Mouse (Mus musculus) MEL (cell line): Measurements from ENCODE around the gene Cnbd2. TPM values are rescaled to one million over a fixed set of nuclear protein-coding genes. Genes with fewer than 3 reads are reported as not detected.

Source experiments
- DNase-seq: peaks from one replicate; pipeline ENCODE4 v3.0.0; 2011; ENCODE audit warnings: low read depth, low spot score
- H3K27ac ChIP-seq: 2 replicates; pipeline ENCODE4 v1.5.1; 2012; ENCODE audit warnings: low read depth, mild to moderate bottlenecking, control low read depth, low read length, moderate library complexity; ENCODE audit not compliant: control insufficient read depth
- H3K27me3 ChIP-seq, 2 experiments: fragments of 150-350 bp in 1 of 2; sonication (generic) in 1 of 2; 2 replicates each; pipeline ENCODE4 v1.6.1; 2012; ENCODE audit warnings: low read length in 2 of 2, mild to moderate bottlenecking in 2 of 2, improper control_type of control experiment in 1 of 2, moderate library complexity in 1 of 2; ENCODE audit not compliant: insufficient read depth in 2 of 2, control insufficient read depth in 1 of 2
- H3K36me3 ChIP-seq, 2 experiments: 2 replicates each; pipeline ENCODE4 v1.6.1; 2012 to 2014; ENCODE audit warnings: low read length in 2 of 2, improper control_type of control experiment in 1 of 2, inconsistent platforms in 1 of 2, mild to moderate bottlenecking in 1 of 2; ENCODE audit not compliant: insufficient read depth in 2 of 2, control insufficient read depth in 1 of 2
- H3K4me1 ChIP-seq, 2 experiments: fragments of 150-350 bp in 1 of 2; sonication (generic) in 1 of 2; 2 replicates each; pipeline ENCODE4 v1.6.1; 2012; ENCODE audit warnings: low read length in 2 of 2, improper control_type of control experiment in 1 of 2, mild to moderate bottlenecking in 1 of 2; ENCODE audit not compliant: insufficient read depth in 2 of 2, control insufficient read depth in 1 of 2
- H3K4me3 ChIP-seq, 2 experiments: fragments of 150-350 bp in 1 of 2; sonication (generic) in 1 of 2; 2 replicates each; pipeline ENCODE4 v1.5.1; 2012; ENCODE audit warnings: low read depth in 2 of 2, low read length in 2 of 2, mild to moderate bottlenecking in 2 of 2, moderate library complexity in 2 of 2, control low read depth in 1 of 2, improper control_type of control experiment in 1 of 2; ENCODE audit not compliant: control insufficient read depth in 1 of 2, insufficient read depth in 1 of 2
- H3K79me2 ChIP-seq: 2 replicates; pipeline ENCODE4 v1.6.1; 2012; ENCODE audit warnings: mild to moderate bottlenecking, low read length, moderate library complexity; ENCODE audit not compliant: control insufficient read depth, poor library complexity, insufficient read depth
- H3K9ac ChIP-seq: 2 replicates; pipeline ENCODE4 v1.6.1; 2012; ENCODE audit warnings: low read depth, mild to moderate bottlenecking, control low read depth, low read length, moderate library complexity; ENCODE audit not compliant: control insufficient read depth, poor library complexity, severe bottlenecking
- H3K9me3 ChIP-seq: fragments of 150-350 bp; sonication (generic); replicated peaks from 2 replicates; pipeline ENCODE4 v1.6.1; 2012; ENCODE audit warnings: mild to moderate bottlenecking, low read length, improper control_type of control experiment, moderate library complexity; ENCODE audit not compliant: insufficient read depth
- BHLHE40 ChIP-seq: IDR thresholded peaks from 2 replicates; pipeline ENCODE4 v1.6.1; 2012; ENCODE audit warnings: low read depth, mild to moderate bottlenecking, inconsistent platforms, low read length, improper control_type of control experiment, borderline replicate concordance
- CTCF ChIP-seq, 3 experiments: IDR thresholded peaks in 2 of 3; conservative IDR thresholded peaks in 1 of 3; 2 replicates each; pipeline ENCODE4 v1.5.1; 2011 to 2012; ENCODE audit warnings: low read length in 3 of 3, low read depth in 2 of 3, mild to moderate bottlenecking in 2 of 3, improper control_type of control experiment in 1 of 3, inconsistent platforms in 1 of 3, mixed read lengths in 1 of 3, moderate library complexity in 1 of 3; ENCODE audit not compliant: control insufficient read depth in 1 of 3, insufficient read depth in 1 of 3, poor library complexity in 1 of 3, severe bottlenecking in 1 of 3
- GABPA ChIP-seq: IDR thresholded peaks from 2 replicates; pipeline ENCODE4 v1.6.1; 2012; ENCODE audit warnings: low read depth, mild to moderate bottlenecking, inconsistent platforms, low read length, improper control_type of control experiment, moderate library complexity
- GATA1 ChIP-seq: IDR thresholded peaks from 2 replicates; pipeline ENCODE4 v1.6.1; 2011; ENCODE audit warnings: low read depth, low read length, improper control_type of control experiment
- HCFC1 ChIP-seq: IDR thresholded peaks from 2 replicates; pipeline ENCODE4 v1.6.1; 2012; ENCODE audit warnings: low read depth, mild to moderate bottlenecking, inconsistent platforms, low read length, improper control_type of control experiment, moderate library complexity
- JUND ChIP-seq: IDR thresholded peaks from 2 replicates; pipeline ENCODE4 v1.6.1; 2011; ENCODE audit warnings: low read depth, mild to moderate bottlenecking, improper control_type of control experiment, low read length
- KAT2A ChIP-seq: conservative IDR thresholded peaks from 2 replicates; pipeline ENCODE4 v1.6.1; 2012; ENCODE audit warnings: low read depth, low read length, improper control_type of control experiment, inconsistent platforms
- MAFK ChIP-seq: IDR thresholded peaks from 2 replicates; pipeline ENCODE4 v1.6.1; 2011; ENCODE audit warnings: low read depth, mild to moderate bottlenecking, low read length, improper control_type of control experiment, borderline replicate concordance
- MAZ ChIP-seq: IDR thresholded peaks from 2 replicates; pipeline ENCODE4 v1.6.1; 2012; ENCODE audit warnings: low read depth, mild to moderate bottlenecking, inconsistent platforms, low read length, improper control_type of control experiment
- MXI1 ChIP-seq: IDR thresholded peaks from 2 replicates; pipeline ENCODE4 v1.6.1; 2011; ENCODE audit warnings: mild to moderate bottlenecking, low read depth, low read length, improper control_type of control experiment
- MYC ChIP-seq: IDR thresholded peaks from 2 replicates; pipeline ENCODE4 v1.6.1; 2011; ENCODE audit warnings: low read depth, mild to moderate bottlenecking, low read length, improper control_type of control experiment, moderate library complexity
- NRF1 ChIP-seq: IDR thresholded peaks from 2 replicates; pipeline ENCODE4 v1.6.1; 2014; ENCODE audit warnings: low read depth, mild to moderate bottlenecking, inconsistent platforms, low read length, improper control_type of control experiment, moderate library complexity; ENCODE audit not compliant: poor library complexity, insufficient read depth, severe bottlenecking
- POLR2A ChIP-seq, 2 experiments: IDR thresholded peaks; 2 replicates each; pipeline ENCODE4 v1.6.1; 2011 to 2012; ENCODE audit warnings: low read length in 2 of 2, mild to moderate bottlenecking in 2 of 2, control low read depth in 1 of 2, improper control_type of control experiment in 1 of 2, low read depth in 1 of 2, moderate library complexity in 1 of 2; ENCODE audit not compliant: control insufficient read depth in 1 of 2, insufficient read depth in 1 of 2, poor library complexity in 1 of 2
- POLR2AphosphoS2 ChIP-seq: IDR thresholded peaks from 2 replicates; pipeline ENCODE4 v1.6.1; 2011; ENCODE audit warnings: low read length, improper control_type of control experiment
- RAD21 ChIP-seq: IDR thresholded peaks from 2 replicates; pipeline ENCODE4 v1.6.1; 2011; ENCODE audit warnings: mild to moderate bottlenecking, low read depth, low read length, improper control_type of control experiment
- SIN3A ChIP-seq: IDR thresholded peaks from 2 replicates; pipeline ENCODE4 v1.6.1; 2012; ENCODE audit warnings: low read length, improper control_type of control experiment, inconsistent platforms
- TAL1 ChIP-seq: IDR thresholded peaks from 2 replicates; pipeline ENCODE4 v1.6.1; 2012; ENCODE audit warnings: mild to moderate bottlenecking, inconsistent platforms, low read length, moderate library complexity, mixed read lengths
- TBP ChIP-seq: IDR thresholded peaks from 2 replicates; pipeline ENCODE4 v1.8.0; 2011; ENCODE audit warnings: low read depth, low read length, improper control_type of control experiment
- TCF12 ChIP-seq: IDR thresholded peaks from 2 replicates; pipeline ENCODE4 v1.6.1; 2014; ENCODE audit warnings: low read depth, mild to moderate bottlenecking, inconsistent platforms, low read length, improper control_type of control experiment, moderate library complexity
- UBTF ChIP-seq: IDR thresholded peaks from 2 replicates; pipeline ENCODE4 v1.6.1; 2012; ENCODE audit warnings: low read depth, mild to moderate bottlenecking, inconsistent platforms, low read length, improper control_type of control experiment, moderate library complexity, borderline replicate concordance; ENCODE audit not compliant: insufficient read depth
- USF1 ChIP-seq: IDR thresholded peaks from 2 replicates; pipeline ENCODE4 v1.6.1; 2014; ENCODE audit warnings: low read depth, mild to moderate bottlenecking, inconsistent platforms, low read length, improper control_type of control experiment, moderate library complexity
- USF2 ChIP-seq, 2 experiments: IDR thresholded peaks; 2 replicates each; pipeline ENCODE4 v1.6.1; 2011 to 2012; ENCODE audit warnings: improper control_type of control experiment in 2 of 2, low read length in 2 of 2, borderline replicate concordance in 1 of 2, inconsistent platforms in 1 of 2, low read depth in 1 of 2, mild to moderate bottlenecking in 1 of 2; ENCODE audit not compliant: insufficient read depth in 1 of 2
- polyA plus RNA-seq, 2 experiments: library from polyadenylated mRNA; stranded (reverse) in 1 of 2; unstranded in 1 of 2; fragments of >175 nt in 1 of 2; fragments of >200 nt in 1 of 2; gene quantifications; 2 replicates each; pipeline versions ENCODE4 v1.2.1 to v1.2.4; 2012; ENCODE audit warnings: low replicate concordance in 2 of 2, low read depth in 1 of 2; ENCODE audit not compliant: insufficient read length in 2 of 2, insufficient read depth in 1 of 2, missing spikeins in 1 of 2
- total RNA-seq: library from RNA; depleted of rRNA; stranded (reverse); fragments of 300-350 nt; gene quantifications from 2 replicates; pipeline ENCODE4 v1.2.3, GENCODE M21; 2012

Gene Cnbd2
- total and polyA plus RNA-seq, 3 experiments, result 1.8 to 4.8 TPM; not detected in 1

DNA sequence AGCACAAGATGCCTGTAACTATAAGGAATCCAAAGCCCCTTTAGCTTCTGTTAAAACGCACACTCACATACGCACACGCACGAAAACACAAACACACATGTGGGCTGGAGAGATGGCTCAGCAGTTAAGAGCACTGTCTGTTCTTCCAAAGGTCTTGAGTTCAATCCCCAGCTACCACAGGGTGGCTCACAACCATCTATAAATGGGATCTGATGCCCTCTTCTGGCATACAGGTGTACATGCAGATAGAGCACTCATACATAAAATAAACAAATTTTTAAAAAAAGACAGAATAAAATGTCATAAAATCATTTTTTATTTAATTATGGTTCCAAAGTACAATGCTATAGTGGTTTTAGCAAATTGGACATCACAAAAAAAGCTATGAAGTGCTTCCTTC lies 82.2 kb downstream of the Cnbd2 start (continued):
- TF ChIP-seq USF1 (no peak), CTCF (IDR thresholded peaks at IDR 0.05 in 2 of 3, conservative IDR thresholded peaks at IDR 0.05 in 1 of 3; ENCODE audit: control insufficient read depth in 1 of 3, insufficient read depth in 1 of 3, low read depth in 2 of 3, low read length in 3 of 3, poor library complexity in 1 of 3, severe bottlenecking in 1 of 3) (peak; percentile 34 to 75 (median 43); a peak in 5 of 6 replicates), SIN3A (no peak), GATA1 (no peak), RAD21 (peak; percentile 55), TBP (no peak), GABPA (no peak), HCFC1 (no peak), MAFK (no peak), BHLHE40 (no peak), USF2 (IDR thresholded peaks at IDR 0.05; ENCODE audit: borderline replicate concordance in 1 of 2, insufficient read depth in 1 of 2, low read depth in 1 of 2, low read length in 2 of 2) (no peak), POLR2A (IDR thresholded peaks at IDR 0.05; ENCODE audit: control insufficient read depth in 1 of 2, insufficient read depth in 1 of 2, low read depth in 1 of 2, low read length in 2 of 2, poor library complexity in 1 of 2) (no peak), NRF1 (no peak), POLR2AphosphoS2 (no peak)

DNA sequence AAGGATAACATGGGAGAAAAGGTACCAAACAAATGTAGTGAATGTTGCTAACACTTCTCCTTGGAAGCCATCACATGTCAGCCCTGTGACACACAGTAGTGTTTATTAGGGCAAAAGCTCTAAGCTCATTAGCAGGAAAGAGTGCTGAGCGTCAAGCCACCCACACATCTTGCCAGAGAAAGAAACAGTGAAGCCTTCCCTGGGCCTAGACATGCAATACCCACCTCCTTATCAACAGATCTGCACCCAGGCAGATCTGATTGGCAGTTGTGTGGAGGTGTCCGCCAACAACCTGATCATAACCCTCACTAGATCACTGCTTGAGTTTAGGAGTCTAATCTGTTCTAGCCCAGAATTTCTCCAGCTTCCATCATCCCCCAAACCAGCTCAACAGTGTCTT lies 84.0 kb downstream of the Cnbd2 start:
- no peaks in the 10 kb centered on the region for H3K9me3 ChIP-seq
- peaks cover 0 to 5% of the 10 kb centered on the region in 2 experiments; a peak in 2 of 4 replicates for H3K4me1 ChIP-seq
- DNase-seq, result no peak
- H3K27ac ChIP-seq, result no peak overlapping the region
- H3K36me3 ChIP-seq, result peaks cover 0 to 2% of the 10 kb centered on the region in 2 experiments; a peak in 1 of 4 replicates
- H3K4me3 ChIP-seq, result no peak overlapping the region
- no peak for TF ChIP-seq JUND
- TF ChIP-seq UBTF, result no peak
- no peak for TF ChIP-seq GATA1
- no peak for TF ChIP-seq MXI1
- TF ChIP-seq RAD21, result no peak
- TF ChIP-seq GABPA, result no peak
- TF ChIP-seq TAL1, result no peak
- TF ChIP-seq MAZ, result no peak
- TF ChIP-seq TCF12, result no peak
- no peak for TF ChIP-seq MAFK
- TF ChIP-seq POLR2A (IDR thresholded peaks at IDR 0.05; ENCODE audit: control insufficient read depth in 1 of 2, insufficient read depth in 1 of 2, low read depth in 1 of 2, low read length in 2 of 2, poor library complexity in 1 of 2), result no peak
- TF ChIP-seq SIN3A, result no peak
- no peak for TF ChIP-seq MYC
- TF ChIP-seq HCFC1, result no peak
- no peak for TF ChIP-seq KAT2A
- H3K79me2 ChIP-seq, result peaks cover 2% of the 10 kb centered on the region; the same call in 1 of the 2 replicates
- H3K9ac ChIP-seq, result no peak overlapping the region
- H3K27me3 ChIP-seq, result no peaks in the 10 kb centered on the region
